Mouse (Mus musculus) heart, embryonic 10.5 days (tissue): ENCODE measurements around the gene Tmem184b. TPM values are rescaled to one million over a fixed set of nuclear protein-coding genes. Genes with fewer than 3 reads are reported as not detected.

ENCODE experiments used
- DNase-seq: peaks from one replicate; pipeline ENCODE4 v3.0.0-alpha.2; 2017; ENCODE audit warnings: low spot score
- H3K27ac ChIP-seq: fragments of 300-500 bp; sonication (generic); 2 replicates; pipeline ENCODE4 v1.5.1; 2016; ENCODE audit warnings: mild to moderate bottlenecking
- H3K27me3 ChIP-seq: fragments of 300-500 bp; sonication (generic); 2 replicates; pipeline ENCODE4 v1.6.1; 2016; ENCODE audit warnings: mild to moderate bottlenecking; ENCODE audit not compliant: poor library complexity, insufficient read depth, severe bottlenecking
- H3K36me3 ChIP-seq: fragments of 300-500 bp; sonication (generic); 2 replicates; pipeline ENCODE4 v1.6.1; 2016; ENCODE audit warnings: mild to moderate bottlenecking, moderate library complexity
- H3K4me1 ChIP-seq: fragments of 300-500 bp; sonication (generic); 2 replicates; pipeline ENCODE4 v1.6.1; 2016; ENCODE audit warnings: mild to moderate bottlenecking
- H3K4me3 ChIP-seq: fragments of 300-500 bp; sonication (generic); 2 replicates; pipeline ENCODE4 v1.5.1; 2016; ENCODE audit warnings: mild to moderate bottlenecking, moderate library complexity
- H3K9me3 ChIP-seq: fragments of 300-500 bp; sonication (generic); 2 replicates; pipeline ENCODE4 v1.6.1; 2016; ENCODE audit warnings: mild to moderate bottlenecking, moderate library complexity
- WGBS: fragments of 180-500 bp; shearing (Covaris S2); methylation state at CpG from one replicate; pipeline ENCODE4 v1.1.7; 2016; 5-methylcytosine and 5-hydroxymethylcytosine counted together
- microRNA counts: library from miRNA; unstranded; fragments of <30 nt; microRNA quantifications from one replicate; lab custom pipeline; 2017
- microRNA-seq: library from miRNA; unstranded; fragments of <30 nt; microRNA quantifications from one replicate; pipeline ENCODE4, GENCODE M21; 2017
- polyA plus RNA-seq: library from polyadenylated mRNA; unstranded; fragments of >200 nt; fragmentation: Nextera tagmentation; extraction: Ambion mirVana; gene quantifications from 2 replicates; pipeline ENCODE4 v1.2.1, GENCODE M21; 2016

The Tmem184b gene
- polyA plus RNA-seq, 1 experiment from 2014 or later, result 67.7 TPM

- WGBS, result 50% methylated on average over 11 of the region's 11 CpGs
- Histone ChIP-seq H3K36me3 (peaks cover 2% of the 10 kb centered on the region), H3K4me3 (no peak overlapping the region), H3K27me3 (no peaks in the 10 kb centered on the region), H3K9me3 (no peaks in the 10 kb centered on the region), H3K4me1 (peaks cover 56% of the 10 kb centered on the region), H3K27ac (peak overlapping the region; percentile 78)
- no peak for DNase-seq
These were observed 80.9 kb downstream of the Tmem184b start for GRCm38 (mm10) chr15:79322281-79322990.

- H3K27me3 ChIP-seq, result no peaks in the 10 kb centered on the region
- H3K9me3 ChIP-seq, result no peaks in the 10 kb centered on the region
- H3K36me3 ChIP-seq, result peaks cover 7% of the 10 kb centered on the region
- peaks cover 49% of the 10 kb centered on the region for H3K4me1 ChIP-seq
- 53% methylated on average over 5 of the region's 5 CpGs for WGBS
- H3K4me3 ChIP-seq, result no peak overlapping the region
- no peak overlapping the region; the same call in 1 of the 2 replicates for H3K27ac ChIP-seq
- no peak for DNase-seq
These were observed 81.6 kb downstream of the Tmem184b start for GRCm38 (mm10) chr15:79321733-79322190.

- 65% methylated on average over 8 of the region's 8 CpGs for WGBS
- Histone ChIP-seq H3K36me3 (peaks cover 37% of the 10 kb centered on the region), H3K27ac (peak overlapping the region; percentile 39; the same call in 1 of the 2 replicates), H3K27me3 (no peaks in the 10 kb centered on the region), H3K4me1 (peaks cover 10% of the 10 kb centered on the region; the same call in 1 of the 2 replicates), H3K4me3 (no peak overlapping the region), H3K9me3 (no peaks in the 10 kb centered on the region)
- DNase-seq, result no peak
These were observed 89.5 kb downstream of the Tmem184b start for GRCm38 (mm10) chr15:79313848-79314369.

MicroRNAs within 50 kb of the gene (microRNA counts, 519-probe panel; counts per million panel counts)
- not detected for microRNA mmu-miR-1943 (lab: Ali Mortazavi, UCI)

Small RNA genes lying within 50 kb of the gene (microRNA-seq; reads per million reads assigned to microRNA genes)
- gene Mir1943, result 3.0 reads per million, percentile 5 among the genes with 10 or more reads in this experiment

Other genes with a start within 250 kb of the Tmem184b start
- 0.34 and 1.6 TPM in 2 replicates for gene Sox10, start 238.3 kb downstream of the Tmem184b start, polyA plus RNA-seq
- 41.0 and 41.3 TPM in 2 replicates for gene Pick1, start 174.4 kb downstream of the Tmem184b start, polyA plus RNA-seq
- 0.16 and 0.39 TPM in 2 replicates for gene Gm49486, start 174.2 kb downstream of the Tmem184b start, polyA plus RNA-seq
- gene Slc16a8, start 148.8 kb downstream of the Tmem184b start, polyA plus RNA-seq, result 0.15 and 0.26 TPM in 2 replicates
- gene Baiap2l2, start 118.0 kb downstream of the Tmem184b start, polyA plus RNA-seq, result 10.2 and 14.7 TPM in 2 replicates
- 17.2 and 17.3 TPM in 2 replicates for gene Pla2g6, start 75.2 kb downstream of the Tmem184b start, polyA plus RNA-seq
- gene Maff, start 56.9 kb downstream of the Tmem184b start, polyA plus RNA-seq, result 1.6 and 2.0 TPM in 2 replicates
- gene Csnk1e, start 52.0 kb upstream of the Tmem184b start, polyA plus RNA-seq, result 87.9 and 102 TPM in 2 replicates
- gene Kcnj4, start 101.7 kb upstream of the Tmem184b start, polyA plus RNA-seq, result 0.06 TPM in 1 of 2 replicates, not detected in the other
- gene Kdelr3, start 112.8 kb upstream of the Tmem184b start, polyA plus RNA-seq, result 29.8 and 40.5 TPM in 2 replicates
- 33.3 and 37.5 TPM in 2 replicates for gene Ddx17, start 143.2 kb upstream of the Tmem184b start, polyA plus RNA-seq
- 1.2 and 1.5 TPM in 2 replicates for gene Dmc1, start 201.5 kb upstream of the Tmem184b start, polyA plus RNA-seq